Comparison of ENCODE assay signal across 20 mouse cellular contexts in genomic region chr2:63853226-63853625, GRCm38 (mm10).
DNase-seq lines count a peak whose midpoint lies in the region; ATAC-seq and TF ChIP-seq lines count a peak whose summit lies in the region.
"Had no signal": no experiment of that assay in that cellular context is flagged by ENCODE, and none has a peak within 500 bp of the region (broad histone marks: within the 10 kb centered on the region; RNA-seq: fewer than 3 reads in every experiment).

No protein-coding gene starts in this region.

- H3K36me3 ChIP-seq in forebrain, embryonic 13.5 days (ENCODE audit: poor library complexity, severe bottlenecking), result no peaks in the 10 kb centered on the region
- no peaks in the 10 kb centered on the region for H3K36me3 ChIP-seq in forebrain, embryonic 10.5 days (replicated peaks)
- H3K36me3 ChIP-seq in hindbrain, postnatal 0 days (ENCODE audit: insufficient read depth, low read length), result no peaks in the 10 kb centered on the region
- no peaks in the 10 kb centered on the region for H3K36me3 ChIP-seq in hindbrain, embryonic 13.5 days
- H3K36me3 ChIP-seq: embryonic facial prominence, embryonic 15.5 days; heart, embryonic 13.5 days; hindbrain, embryonic 15.5 days had no signal

- H3K4me2 ChIP-seq in forebrain, embryonic 13.5 days, result no peak overlapping the region
- H3K4me2 ChIP-seq in hindbrain, postnatal 0 days (ENCODE audit: low read depth, low read length), result no peak overlapping the region
- H3K4me2 ChIP-seq in hindbrain, embryonic 13.5 days, result no peak overlapping the region
- H3K4me2 ChIP-seq: embryonic facial prominence, embryonic 15.5 days; heart, embryonic 13.5 days; hindbrain, embryonic 15.5 days had no signal

- no peak for DNase-seq in forebrain, embryonic 10.5 days (ENCODE audit: extremely low spot score, low spot score)
- peak; percentile 32 for DNase-seq in hindbrain, postnatal 0 days (ENCODE audit: low spot score)
- peak; percentile 77 for DNase-seq in brain, embryonic 14.5 days (ENCODE audit: low read depth)
- DNase-seq in retina, embryonic 14.5 days (ENCODE audit: low spot score), result peak; percentile 66
- no peak for DNase-seq in left cerebral cortex, postnatal 10 days (ENCODE audit: extremely low spot score in 1 of 2, low spot score in 2 of 2)
- DNase-seq: adrenal gland, adult 8-10 months; adrenal gland, postnatal 36 days; cerebellum, adult 18-20 months; cerebellum, adult 9-11 months; gastrocnemius, postnatal 36 days; heart, adult 11 months; heart, postnatal 36 days; kidney, adult 11 months; kidney, adult 9 months had no signal

- H3K27ac ChIP-seq in forebrain, embryonic 13.5 days, result no peak overlapping the region
- no peak overlapping the region for H3K27ac ChIP-seq in forebrain, embryonic 10.5 days
- no peak overlapping the region for H3K27ac ChIP-seq in hindbrain, postnatal 0 days
- H3K27ac ChIP-seq in hindbrain, embryonic 13.5 days, result no peak overlapping the region
- H3K27ac ChIP-seq: embryonic facial prominence, embryonic 15.5 days; hindbrain, embryonic 15.5 days had no signal

- intact Hi-C loops in left cerebral cortex, postnatal 10 days (cut with DNase I), result no loop called here

- WGBS in forebrain, embryonic 13.5 days, result 24% methylated on average over 10 of the region's 10 CpGs
- 36% methylated on average over 10 of the region's 10 CpGs for WGBS in forebrain, embryonic 10.5 days
- 35% methylated on average over 10 of the region's 10 CpGs for WGBS in hindbrain, postnatal 0 days
- WGBS in hindbrain, embryonic 13.5 days, result 43% methylated on average over 10 of the region's 10 CpGs

- no peak overlapping the region for H3K4me3 ChIP-seq in forebrain, embryonic 13.5 days
- H3K4me3 ChIP-seq in forebrain, embryonic 10.5 days, result no peak overlapping the region
- H3K4me3 ChIP-seq in hindbrain, postnatal 0 days (ENCODE audit: low read length), result no peak overlapping the region
- H3K4me3 ChIP-seq in hindbrain, embryonic 13.5 days, result no peak overlapping the region
- H3K4me3 ChIP-seq: embryonic facial prominence, embryonic 15.5 days; erythroblast, embryonic 14.5 days; heart, embryonic 13.5 days; hindbrain, embryonic 15.5 days had no signal

- 0 out of 2 replicates have a peak, but pooled peaks cover 7% of the 10 kb centered on the region for H3K27me3 ChIP-seq in forebrain, embryonic 13.5 days
- H3K27me3 ChIP-seq in forebrain, embryonic 10.5 days (ENCODE audit: poor library complexity, severe bottlenecking), result peaks cover 12% of the 10 kb centered on the region; the same call in 1 of the 2 replicates
- no peaks in the 10 kb centered on the region for H3K27me3 ChIP-seq in hindbrain, postnatal 0 days (ENCODE audit: insufficient read depth, low read length)
- no peaks in the 10 kb centered on the region for H3K27me3 ChIP-seq in hindbrain, embryonic 13.5 days
- H3K27me3 ChIP-seq: embryonic facial prominence, embryonic 15.5 days; heart, embryonic 13.5 days; hindbrain, embryonic 15.5 days had no signal

- peak; percentile 37; the same call in 1 of the 2 replicates for ATAC-seq in forebrain, embryonic 13.5 days
- peak; percentile 43; the same call in 1 of the 2 replicates for ATAC-seq in hindbrain, postnatal 0 days
- no peak for ATAC-seq in hindbrain, embryonic 13.5 days (ENCODE audit: low FRiP score)

- TF ChIP-seq POLR2A in brain, embryonic 14.5 days (IDR thresholded peaks at IDR 0.05; ENCODE audit: borderline replicate concordance, extremely low read depth, insufficient read depth, insufficient read length, poor library complexity, severe bottlenecking), result no peak

- peaks cover 34% of the 10 kb centered on the region for H3K4me1 ChIP-seq in forebrain, embryonic 13.5 days
- H3K4me1 ChIP-seq in forebrain, embryonic 10.5 days, result peaks cover 41% of the 10 kb centered on the region
- H3K4me1 ChIP-seq in hindbrain, postnatal 0 days (ENCODE audit: insufficient read depth, low read length), result peaks cover 5% of the 10 kb centered on the region; the same call in 1 of the 2 replicates
- peaks cover 28% of the 10 kb centered on the region for H3K4me1 ChIP-seq in hindbrain, embryonic 13.5 days (replicated peaks)

- H3K9ac ChIP-seq in forebrain, embryonic 13.5 days, result no peak overlapping the region
- H3K9ac ChIP-seq in hindbrain, postnatal 0 days (replicated peaks; ENCODE audit: low read length), result no peak overlapping the region
- no peak overlapping the region for H3K9ac ChIP-seq in hindbrain, embryonic 13.5 days
- H3K9ac ChIP-seq: embryonic facial prominence, embryonic 15.5 days; heart, embryonic 13.5 days; hindbrain, embryonic 15.5 days had no signal

- TF ChIP-seq CTCF in hindbrain, postnatal 0 days (IDR thresholded peaks at IDR 0.05; ENCODE audit: low read depth), result no peak
- TF ChIP-seq CTCF in brain, embryonic 14.5 days (IDR thresholded peaks at IDR 0.05; ENCODE audit: borderline replicate concordance, extremely low read depth, insufficient read depth, insufficient read length), result no peak

- H3K9me3 ChIP-seq in forebrain, embryonic 13.5 days (replicated peaks), result no peaks in the 10 kb centered on the region
- no peaks in the 10 kb centered on the region for H3K9me3 ChIP-seq in forebrain, embryonic 10.5 days
- no peaks in the 10 kb centered on the region for H3K9me3 ChIP-seq in hindbrain, postnatal 0 days (ENCODE audit: low read length)
- H3K9me3 ChIP-seq in hindbrain, embryonic 13.5 days, result no peaks in the 10 kb centered on the region
- H3K9me3 ChIP-seq: embryonic facial prominence, embryonic 15.5 days; heart, embryonic 13.5 days; hindbrain, embryonic 15.5 days had no signal

Comparison
In these comparisons a context has a peak if more than half of its experiments do, and no peak if none do; other contexts are left out.
1. DNase-seq: peak in hindbrain, postnatal 0 days (single experiment), brain, embryonic 14.5 days (single experiment) and retina, embryonic 14.5 days (single experiment); none in forebrain, embryonic 10.5 days (single experiment) and left cerebral cortex, postnatal 10 days (0 of 2).